Mouse (Mus musculus): ENCODE data around the gene Hist1h3b. TPM values are rescaled to one million over a fixed set of nuclear protein-coding genes. Genes with fewer than 3 reads are reported as not detected.
A peak's percentile ranks its signal among the peaks of the same experiment; 100 is the strongest.

Hist1h3b gene
- polyA plus RNA-seq, 1 experiment from 2014 or later: 1.5 TPM

- no peak for TF ChIP-seq CTCF (IDR thresholded peaks at IDR 0.05; ENCODE audit: low read depth)
- no peak for ATAC-seq
- Histone ChIP-seq H3K4me2 (replicated peaks; ENCODE audit: low read depth) (no peak overlapping the region), H3K4me3 (ENCODE audit: low read depth, low read length) (no peak overlapping the region), H3K36me3 (ENCODE audit: control insufficient read depth, insufficient read depth) (no peaks in the 10 kb centered on the region), H3K4me1 (replicated peaks; ENCODE audit: control insufficient read depth, insufficient read depth, low read length) (no peaks in the 10 kb centered on the region), H3K9ac (ENCODE audit: low read depth, low read length) (no peak overlapping the region), H3K27ac (ENCODE audit: low read depth, low read length) (no peak overlapping the region; the same call in 1 of the 2 replicates), H3K27me3 (replicated peaks; ENCODE audit: control insufficient read depth, insufficient read depth, low read length) (no peaks in the 10 kb centered on the region), H3K9me3 (ENCODE audit: control insufficient read depth) (no peaks in the 10 kb centered on the region)
- WGBS: 77% methylated on average over 5 of the region's 5 CpGs
These were observed 15.0 kb upstream of the Hist1h3b start for GRCm38 (mm10) chr13:23737091-23737490.

- TF ChIP-seq CTCF (IDR thresholded peaks at IDR 0.05; ENCODE audit: low read depth): no peak
- H3K4me3 ChIP-seq (ENCODE audit: low read depth, low read length): peak overlapping the region; percentile 60
- peak overlapping the region; percentile 85 for H3K4me2 ChIP-seq (replicated peaks; ENCODE audit: low read depth)
- ATAC-seq: no peak
- H3K27ac ChIP-seq (ENCODE audit: low read depth, low read length): peak overlapping the region; percentile 97
- H3K4me1 ChIP-seq (replicated peaks; ENCODE audit: control insufficient read depth, insufficient read depth, low read length): no peaks in the 10 kb centered on the region
- WGBS: 27% methylated on average over 4 of the region's 4 CpGs
- no peaks in the 10 kb centered on the region for H3K36me3 ChIP-seq (ENCODE audit: control insufficient read depth, insufficient read depth)
- no peaks in the 10 kb centered on the region for H3K27me3 ChIP-seq (replicated peaks; ENCODE audit: control insufficient read depth, insufficient read depth, low read length)
- peak overlapping the region; percentile 90 for H3K9ac ChIP-seq (ENCODE audit: low read depth, low read length)
- H3K9me3 ChIP-seq (ENCODE audit: control insufficient read depth): no peaks in the 10 kb centered on the region
These were observed 14.0 kb upstream of the Hist1h3b start for GRCm38 (mm10) chr13:23738041-23738440.

- H3K9me3 ChIP-seq (ENCODE audit: control insufficient read depth): no peaks in the 10 kb centered on the region
These were observed 13.4 kb upstream of the Hist1h3b start, which contains the start of gene Hist1h1c for GRCm38 (mm10) chr13:23738677-23739068. Gene Hist1h1c (plus strand): TSS chr13:23738808.

GRCm38 (mm10) chr13:23739069-23739921, 12.8 kb upstream of the Hist1h3b start:
- Histone ChIP-seq H3K4me1 (replicated peaks; ENCODE audit: control insufficient read depth, insufficient read depth, low read length) (no peaks in the 10 kb centered on the region), H3K27me3 (replicated peaks; ENCODE audit: control insufficient read depth, insufficient read depth, low read length) (no peaks in the 10 kb centered on the region), H3K4me3 (ENCODE audit: low read depth, low read length) (peak overlapping the region; percentile 60), H3K27ac (ENCODE audit: low read depth, low read length) (peak overlapping the region; percentile 97), H3K9ac (ENCODE audit: low read depth, low read length) (peak overlapping the region; percentile 90), H3K36me3 (ENCODE audit: control insufficient read depth, insufficient read depth) (no peaks in the 10 kb centered on the region), H3K4me2 (replicated peaks; ENCODE audit: low read depth) (peak overlapping the region; percentile 85), H3K9me3 (ENCODE audit: control insufficient read depth) (no peaks in the 10 kb centered on the region)
- ATAC-seq: peak; percentile 81
- WGBS: under 1% methylated on average over 39 of the region's 39 CpGs
- no peak for TF ChIP-seq CTCF (IDR thresholded peaks at IDR 0.05; ENCODE audit: low read depth)

More at GRCm38 (mm10) chr13:23738677-23739068, 13.4 kb upstream of the Hist1h3b start, which contains the start of gene Hist1h1c:
- Histone ChIP-seq H3K9ac (ENCODE audit: low read depth, low read length) (peak within 1 kb of the TSS; percentile 90), H3K27me3 (replicated peaks; ENCODE audit: control insufficient read depth, insufficient read depth, low read length) (no peaks in the 10 kb centered on the region), H3K4me2 (replicated peaks; ENCODE audit: low read depth) (peak within 1 kb of the TSS; percentile 85), H3K27ac (ENCODE audit: low read depth, low read length) (peak within 1 kb of the TSS; percentile 97), H3K4me3 (ENCODE audit: low read depth, low read length) (peak within 1 kb of the TSS; percentile 60), H3K36me3 (ENCODE audit: control insufficient read depth, insufficient read depth) (no peaks in the 10 kb centered on the region), H3K4me1 (replicated peaks; ENCODE audit: control insufficient read depth, insufficient read depth, low read length) (no peaks in the 10 kb centered on the region)
- ATAC-seq: peak; percentile 87
- WGBS: under 1% methylated on average over 29 of the region's 38 CpGs
- TF ChIP-seq CTCF (IDR thresholded peaks at IDR 0.05; ENCODE audit: low read depth): peak; percentile 46; the same call in 1 of the 2 replicates

- Histone ChIP-seq H3K9ac (ENCODE audit: low read depth, low read length) (peak overlapping the region; percentile 90), H3K4me2 (replicated peaks; ENCODE audit: low read depth) (peak overlapping the region; percentile 85), H3K27me3 (replicated peaks; ENCODE audit: control insufficient read depth, insufficient read depth, low read length) (no peaks in the 10 kb centered on the region), H3K4me3 (ENCODE audit: low read depth, low read length) (peak overlapping the region; percentile 60), H3K36me3 (ENCODE audit: control insufficient read depth, insufficient read depth) (no peaks in the 10 kb centered on the region), H3K9me3 (ENCODE audit: control insufficient read depth) (no peaks in the 10 kb centered on the region), H3K27ac (ENCODE audit: low read depth, low read length) (peak overlapping the region; percentile 97), H3K4me1 (replicated peaks; ENCODE audit: control insufficient read depth, insufficient read depth, low read length) (no peaks in the 10 kb centered on the region)
- peak; percentile 49 for ATAC-seq
- no peak for TF ChIP-seq CTCF (IDR thresholded peaks at IDR 0.05; ENCODE audit: low read depth)
- under 1% methylated on average over 14 of the region's 14 CpGs for WGBS
These were observed 12.2 kb upstream of the Hist1h3b start for GRCm38 (mm10) chr13:23739922-23740252.

- Histone ChIP-seq H3K4me1 (replicated peaks; ENCODE audit: control insufficient read depth, insufficient read depth, low read length) (no peaks in the 10 kb centered on the region), H3K4me3 (ENCODE audit: low read depth, low read length) (peak overlapping the region; percentile 60), H3K36me3 (ENCODE audit: control insufficient read depth, insufficient read depth) (no peaks in the 10 kb centered on the region), H3K27me3 (replicated peaks; ENCODE audit: control insufficient read depth, insufficient read depth, low read length) (no peaks in the 10 kb centered on the region), H3K27ac (ENCODE audit: low read depth, low read length) (peak overlapping the region; percentile 97), H3K4me2 (replicated peaks; ENCODE audit: low read depth) (peak overlapping the region; percentile 85), H3K9ac (ENCODE audit: low read depth, low read length) (peak overlapping the region; percentile 90), H3K9me3 (ENCODE audit: control insufficient read depth) (no peaks in the 10 kb centered on the region)
- WGBS: 20% methylated on average over 13 of the region's 13 CpGs
- no peak for ATAC-seq
- TF ChIP-seq CTCF (IDR thresholded peaks at IDR 0.05; ENCODE audit: low read depth): no peak
These were observed 11.7 kb upstream of the Hist1h3b start for GRCm38 (mm10) chr13:23740256-23740840.

Data from intestine, postnatal 0 days (tissue).